Mouse (Mus musculus) common myeloid progenitor, adult 5-6 weeks (primary cell): Measurements from ENCODE around the gene Bod1. TPM values are rescaled to one million over a fixed set of nuclear protein-coding genes. Genes with fewer than 3 reads are reported as not detected.

Experiments
- total RNA-seq: library from RNA; stranded (forward); fragments of 200-1000, 187-1606 nt; gene quantifications from 2 replicates; pipeline ENCODE4 v1.2.3, GENCODE M21; 2017

Bod1 gene
- total RNA-seq, 1 experiment from 2014 or later: 20.0 TPM

Other genes starting within 250 kb of the Bod1 start
- 8.2 TPM in 2 replicates for gene Cpeb4, start 200.3 kb upstream of the Bod1 start, total RNA-seq